Mouse (Mus musculus) MEL (cell line): ENCODE results near the gene Dapk2.

Experiments
- CHD1 ChIP-seq: IDR thresholded peaks from 2 replicates; pipeline ENCODE4 v1.6.1; 2012; ENCODE audit warnings: low read depth, mild to moderate bottlenecking, inconsistent platforms, low read length, improper control_type of control experiment
- CHD2 ChIP-seq: IDR thresholded peaks from 2 replicates; pipeline ENCODE4 v1.6.1; 2011; ENCODE audit warnings: low read length, improper control_type of control experiment
- CTCF ChIP-seq, 3 experiments: IDR thresholded peaks in 2 of 3; conservative IDR thresholded peaks in 1 of 3; 2 replicates each; pipeline ENCODE4 v1.5.1; 2011 to 2012; ENCODE audit warnings: low read length in 3 of 3, low read depth in 2 of 3, mild to moderate bottlenecking in 2 of 3, improper control_type of control experiment in 1 of 3, inconsistent platforms in 1 of 3, mixed read lengths in 1 of 3, moderate library complexity in 1 of 3; ENCODE audit not compliant: control insufficient read depth in 1 of 3, insufficient read depth in 1 of 3, poor library complexity in 1 of 3, severe bottlenecking in 1 of 3
- GATA1 ChIP-seq: IDR thresholded peaks from 2 replicates; pipeline ENCODE4 v1.6.1; 2011; ENCODE audit warnings: low read depth, low read length, improper control_type of control experiment
- HCFC1 ChIP-seq: IDR thresholded peaks from 2 replicates; pipeline ENCODE4 v1.6.1; 2012; ENCODE audit warnings: low read depth, mild to moderate bottlenecking, inconsistent platforms, low read length, improper control_type of control experiment, moderate library complexity
- MAFK ChIP-seq: IDR thresholded peaks from 2 replicates; pipeline ENCODE4 v1.6.1; 2011; ENCODE audit warnings: low read depth, mild to moderate bottlenecking, low read length, improper control_type of control experiment, borderline replicate concordance
- MAZ ChIP-seq: IDR thresholded peaks from 2 replicates; pipeline ENCODE4 v1.6.1; 2012; ENCODE audit warnings: low read depth, mild to moderate bottlenecking, inconsistent platforms, low read length, improper control_type of control experiment
- MYB ChIP-seq: IDR thresholded peaks from 2 replicates; pipeline ENCODE4 v1.6.1; 2011; ENCODE audit warnings: mild to moderate bottlenecking, low read depth, low read length, improper control_type of control experiment
- NRF1 ChIP-seq: IDR thresholded peaks from 2 replicates; pipeline ENCODE4 v1.6.1; 2014; ENCODE audit warnings: low read depth, mild to moderate bottlenecking, inconsistent platforms, low read length, improper control_type of control experiment, moderate library complexity; ENCODE audit not compliant: poor library complexity, insufficient read depth, severe bottlenecking
- POLR2A ChIP-seq, 2 experiments: IDR thresholded peaks; 2 replicates each; pipeline ENCODE4 v1.6.1; 2011 to 2012; ENCODE audit warnings: low read length in 2 of 2, mild to moderate bottlenecking in 2 of 2, control low read depth in 1 of 2, improper control_type of control experiment in 1 of 2, low read depth in 1 of 2, moderate library complexity in 1 of 2; ENCODE audit not compliant: control insufficient read depth in 1 of 2, insufficient read depth in 1 of 2, poor library complexity in 1 of 2
- RAD21 ChIP-seq: IDR thresholded peaks from 2 replicates; pipeline ENCODE4 v1.6.1; 2011; ENCODE audit warnings: mild to moderate bottlenecking, low read depth, low read length, improper control_type of control experiment
- SIN3A ChIP-seq: IDR thresholded peaks from 2 replicates; pipeline ENCODE4 v1.6.1; 2012; ENCODE audit warnings: low read length, improper control_type of control experiment, inconsistent platforms
- ZC3H11A ChIP-seq: IDR thresholded peaks from 2 replicates; pipeline ENCODE4 v1.6.1; 2012; ENCODE audit warnings: low read depth, mild to moderate bottlenecking, inconsistent platforms, low read length, improper control_type of control experiment

DNA sequence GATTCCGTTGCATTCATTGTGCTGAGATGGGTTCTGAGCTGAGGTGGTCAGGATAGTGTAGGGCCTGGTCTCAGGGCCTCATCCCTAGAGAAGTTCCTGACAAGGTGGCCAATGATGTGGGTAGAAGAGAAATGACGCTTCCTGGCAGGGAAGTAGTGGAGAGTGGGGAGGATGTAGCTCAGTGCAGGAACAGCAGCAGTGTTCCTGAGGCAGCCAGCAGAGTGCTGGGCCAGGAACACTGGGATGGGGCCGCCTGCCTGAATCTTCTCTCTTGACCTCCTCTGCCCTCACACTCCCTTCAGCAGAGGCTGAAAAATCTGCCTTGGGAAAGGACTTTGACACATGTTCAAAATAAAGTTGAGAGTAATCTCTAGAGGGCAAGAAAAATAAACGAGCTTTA is 85.2 kb downstream of the Dapk2 start:
- TF ChIP-seq CHD1 (no peak), MAZ (no peak), RAD21 (no peak), POLR2A (IDR thresholded peaks at IDR 0.05; ENCODE audit: control insufficient read depth in 1 of 2, insufficient read depth in 1 of 2, low read depth in 1 of 2, low read length in 2 of 2, poor library complexity in 1 of 2) (no peak), SIN3A (no peak), CTCF (IDR thresholded peaks at IDR 0.05 in 2 of 3, conservative IDR thresholded peaks at IDR 0.05 in 1 of 3; ENCODE audit: control insufficient read depth in 1 of 3, insufficient read depth in 1 of 3, low read depth in 2 of 3, low read length in 3 of 3, poor library complexity in 1 of 3, severe bottlenecking in 1 of 3) (no peak), CHD2 (no peak), GATA1 (no peak), ZC3H11A (no peak), MAFK (no peak), MYB (no peak), NRF1 (no peak), HCFC1 (no peak)
